Mouse (Mus musculus): ENCODE data around the gene Fgfr2.

DNA sequence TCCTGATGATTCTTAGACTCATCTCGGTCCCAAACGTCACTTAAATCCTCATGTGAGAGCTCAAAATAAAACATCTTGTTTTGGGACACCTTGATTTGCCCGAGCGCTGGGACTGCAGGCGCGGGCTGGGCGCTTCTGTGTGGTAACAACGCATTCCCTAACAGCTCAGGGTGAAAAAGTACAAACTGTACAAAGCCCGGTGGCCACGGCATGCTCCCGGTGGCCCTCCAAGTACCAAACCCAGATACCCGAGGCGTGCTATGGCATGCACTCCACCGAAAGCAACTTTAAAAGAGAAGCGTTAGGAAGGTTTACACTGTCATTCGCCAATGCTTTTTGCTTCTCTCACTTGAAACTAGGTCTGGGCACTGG lies 2187.7 kb downstream of the Fgfr2 start:
- TF ChIP-seq CTCF (IDR thresholded peaks at IDR 0.05) (no peak), EP300 (IDR thresholded peaks at IDR 0.05) (no peak)
